Mouse (Mus musculus): ENCODE results near the gene Itgb5. TPM values are rescaled to one million over a fixed set of nuclear protein-coding genes. Genes with fewer than 3 reads are reported as not detected.

Gene Itgb5
- polyA plus RNA-seq, 1 experiment from 2014 or later, result 142 TPM

GRCm38 (mm10) chr16:33844150-33844611 is 14.7 kb downstream of the Itgb5 start:
- no peak overlapping the region for H3K27ac ChIP-seq
- H3K36me3 ChIP-seq (ENCODE audit: inconsistent target), result peaks cover 8% of the 10 kb centered on the region; the same call in 1 of the 2 replicates
- 89% methylated on average over 4 of the region's 4 CpGs for WGBS (ENCODE audit: missing documents)
- H3K4me3 ChIP-seq (ENCODE audit: inconsistent target), result no peak overlapping the region
- peaks cover 51% of the 10 kb centered on the region for H3K79me2 ChIP-seq (ENCODE audit: inconsistent target)

DNA sequence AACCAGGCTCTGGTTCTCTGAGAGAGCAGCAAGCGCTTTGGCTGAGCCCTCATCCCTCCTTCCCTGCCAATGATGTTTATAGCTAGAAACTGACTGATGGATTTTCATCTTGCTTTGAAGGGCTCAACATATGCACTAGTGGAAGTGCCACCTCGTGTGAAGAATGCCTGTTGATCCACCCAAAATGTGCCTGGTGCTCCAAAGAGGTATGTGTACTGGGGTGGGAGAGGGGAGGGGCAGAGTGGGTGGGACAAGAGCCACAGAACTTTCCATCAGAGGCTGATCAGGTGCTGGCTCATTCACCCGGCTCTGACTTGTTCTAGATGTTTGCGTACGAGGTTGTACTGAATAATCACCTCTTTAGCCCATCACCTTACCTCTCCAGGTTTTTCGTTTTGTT is 15.4 kb downstream of the Itgb5 start:
- 95% methylated on average over 6 of the region's 6 CpGs for WGBS (ENCODE audit: missing documents)
- Histone ChIP-seq H3K79me2 (ENCODE audit: inconsistent target) (peaks cover 44% of the 10 kb centered on the region), H3K27ac (no peak overlapping the region), H3K4me3 (ENCODE audit: inconsistent target) (no peak overlapping the region), H3K36me3 (ENCODE audit: inconsistent target) (peaks cover 8% of the 10 kb centered on the region; the same call in 1 of the 2 replicates)

DNA sequence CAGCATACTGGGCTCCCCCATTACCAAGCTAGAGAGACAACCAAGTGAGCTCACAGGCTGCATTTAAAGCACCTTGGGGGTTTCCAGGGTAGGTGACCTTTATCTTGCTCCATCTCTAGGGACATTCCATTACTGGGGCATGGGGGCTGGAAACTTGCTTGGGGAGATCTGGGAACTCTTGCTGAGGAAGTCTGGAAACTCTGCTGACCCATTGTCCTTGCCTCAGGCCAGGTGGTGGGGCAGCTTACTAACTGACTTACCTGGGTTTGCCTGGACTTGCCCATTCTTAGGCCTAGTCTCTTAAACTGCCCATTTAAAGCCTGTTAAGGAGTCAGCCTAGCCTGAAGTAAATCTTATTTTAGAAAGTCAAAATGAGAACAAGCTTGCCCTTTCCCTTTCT is 23.8 kb downstream of the Itgb5 start:
- Histone ChIP-seq H3K27ac (no peak overlapping the region), H3K79me2 (ENCODE audit: inconsistent target) (peaks cover 31% of the 10 kb centered on the region; the same call in 1 of the 2 replicates), H3K4me3 (ENCODE audit: inconsistent target) (no peak overlapping the region), H3K36me3 (ENCODE audit: inconsistent target) (no peaks in the 10 kb centered on the region)

DNA sequence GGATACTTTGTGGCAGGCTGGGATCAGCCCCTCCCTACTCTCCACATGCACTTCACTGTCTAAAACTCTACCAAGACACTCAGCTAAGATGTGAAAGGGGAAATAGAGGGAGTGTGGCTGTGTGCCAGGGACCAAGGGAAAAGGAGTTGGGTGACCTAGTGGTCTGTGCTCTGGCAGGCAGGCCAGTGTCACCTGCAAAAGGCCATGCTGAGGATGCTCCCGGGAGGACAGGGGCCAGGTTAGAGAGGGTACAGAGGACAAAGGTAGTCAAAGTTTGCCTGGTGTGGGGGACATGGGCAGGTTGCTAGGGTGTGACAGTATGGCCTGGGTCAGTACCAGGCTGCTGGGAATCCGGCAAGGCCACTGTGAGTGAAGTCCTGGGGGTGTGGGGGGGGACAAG is 29.3 kb downstream of the Itgb5 start:
- peaks cover 85% of the 10 kb centered on the region; the same call in 1 of the 2 replicates for H3K79me2 ChIP-seq (ENCODE audit: inconsistent target)
- H3K4me3 ChIP-seq (ENCODE audit: inconsistent target), result no peak overlapping the region
- WGBS (ENCODE audit: missing documents), result 77% methylated on average over 2 of the region's 2 CpGs
- no peaks in the 10 kb centered on the region for H3K36me3 ChIP-seq (ENCODE audit: inconsistent target)
- H3K27ac ChIP-seq, result no peak overlapping the region

GRCm38 (mm10) chr16:33859380-33859779 is 29.9 kb downstream of the Itgb5 start:
- Histone ChIP-seq H3K36me3 (ENCODE audit: inconsistent target) (no peaks in the 10 kb centered on the region), H3K27ac (no peak overlapping the region), H3K79me2 (ENCODE audit: inconsistent target) (peaks cover 85% of the 10 kb centered on the region; the same call in 1 of the 2 replicates), H3K4me3 (ENCODE audit: inconsistent target) (no peak overlapping the region)
- WGBS (ENCODE audit: missing documents), result 67% methylated on average over 3 of the region's 5 CpGs

- WGBS (ENCODE audit: missing documents), result 49% methylated on average over 12 of the region's 14 CpGs
- H3K4me3 ChIP-seq (ENCODE audit: inconsistent target), result no peak overlapping the region
- peaks cover 85% of the 10 kb centered on the region; the same call in 1 of the 2 replicates for H3K79me2 ChIP-seq (ENCODE audit: inconsistent target)
- no peak overlapping the region for H3K27ac ChIP-seq
- H3K36me3 ChIP-seq (ENCODE audit: inconsistent target), result no peaks in the 10 kb centered on the region
These were observed 30.7 kb downstream of the Itgb5 start for GRCm38 (mm10) chr16:33859988-33860700.

DNA sequence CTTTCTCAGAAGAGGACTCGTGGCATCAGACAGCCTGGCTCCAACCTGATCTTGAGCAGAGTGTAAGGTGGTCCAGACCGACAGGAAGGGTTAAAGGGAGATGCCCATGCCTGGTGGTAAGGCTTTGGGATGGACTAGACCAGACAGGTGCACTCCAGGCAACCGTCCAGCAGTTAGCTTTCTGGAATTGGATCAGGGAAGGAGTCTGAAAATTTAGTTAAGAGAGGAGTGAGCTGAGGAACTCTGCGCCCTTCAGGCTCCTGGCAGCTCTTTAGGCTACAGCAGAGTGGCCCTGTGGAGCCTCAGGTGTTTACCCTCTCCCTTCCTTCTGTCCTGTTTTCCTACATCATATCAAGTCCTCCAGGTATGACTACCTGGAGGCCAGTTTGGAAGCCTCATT is 32.9 kb downstream of the Itgb5 start:
- Histone ChIP-seq H3K79me2 (ENCODE audit: inconsistent target) (peaks cover 85% of the 10 kb centered on the region; the same call in 1 of the 2 replicates), H3K4me3 (ENCODE audit: inconsistent target) (no peak overlapping the region), H3K27ac (no peak overlapping the region), H3K36me3 (ENCODE audit: inconsistent target) (no peaks in the 10 kb centered on the region; the same call in 1 of the 2 replicates)
- WGBS (ENCODE audit: missing documents), result 97% methylated on average over 4 of the region's 4 CpGs

DNA sequence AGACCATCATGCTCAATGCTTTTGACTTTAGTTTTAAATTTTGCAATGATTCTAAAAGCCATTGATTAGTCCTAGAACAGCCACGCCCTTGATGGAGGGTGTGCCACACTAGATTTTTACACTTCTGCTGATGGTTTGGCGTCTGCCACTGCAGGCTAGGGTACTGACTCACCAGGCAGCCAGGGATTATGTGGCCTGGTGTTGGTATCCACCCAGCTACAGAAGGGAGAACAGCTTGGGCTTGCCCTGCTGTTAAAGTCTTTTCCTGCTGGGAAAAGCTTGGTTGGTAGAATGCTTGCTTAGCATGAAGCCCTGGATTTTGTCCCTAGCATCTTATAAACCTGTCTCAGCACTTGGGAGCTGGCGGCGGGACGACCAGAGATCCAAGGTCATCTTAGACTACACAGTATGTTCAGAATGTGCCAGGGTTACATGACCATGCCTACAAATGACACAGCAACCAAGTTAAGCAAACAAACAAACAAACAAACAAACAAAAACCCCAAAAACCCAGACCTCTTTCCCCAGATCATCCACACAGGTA is 33.8 kb downstream of the Itgb5 start:
- Histone ChIP-seq H3K4me3 (ENCODE audit: inconsistent target) (no peak overlapping the region), H3K79me2 (ENCODE audit: inconsistent target) (peaks cover 82% of the 10 kb centered on the region; the same call in 1 of the 2 replicates), H3K36me3 (ENCODE audit: inconsistent target) (no peaks in the 10 kb centered on the region; the same call in 1 of the 2 replicates), H3K27ac (no peak overlapping the region)
- WGBS (ENCODE audit: missing documents), result 95% methylated on average over 5 of the region's 5 CpGs

DNA sequence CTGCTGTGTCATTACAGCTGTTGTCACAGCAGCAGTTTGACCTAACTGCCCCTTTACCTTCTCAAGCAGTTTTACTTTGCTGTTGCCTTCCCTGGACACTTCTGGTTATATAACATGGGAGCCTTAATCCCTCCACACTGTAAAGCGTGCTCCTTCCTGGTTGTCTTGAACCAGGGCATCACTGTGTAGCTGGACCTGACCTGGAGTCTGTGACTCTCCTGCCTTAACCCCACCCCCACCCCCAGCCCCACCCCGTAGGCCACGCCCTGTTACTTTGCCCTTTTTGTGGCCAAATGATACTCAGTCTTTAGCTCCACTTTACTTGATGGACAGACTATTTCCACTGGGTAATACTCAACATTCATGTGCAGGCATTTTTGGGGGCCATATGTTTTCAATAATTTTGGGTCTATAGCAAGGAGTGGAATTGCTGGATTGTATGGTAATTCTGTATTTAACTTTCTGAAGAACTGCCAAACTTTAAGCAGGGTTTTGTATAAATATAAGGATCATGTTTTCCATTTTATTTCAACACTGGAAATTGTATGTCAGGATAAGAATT is 40.8 kb downstream of the Itgb5 start:
- H3K36me3 ChIP-seq (ENCODE audit: inconsistent target), result peaks cover 5% of the 10 kb centered on the region; the same call in 1 of the 2 replicates
- WGBS (ENCODE audit: missing documents), result 85% methylated on average over 3 of the region's 3 CpGs
- peaks cover 64% of the 10 kb centered on the region; the same call in 1 of the 2 replicates for H3K79me2 ChIP-seq (ENCODE audit: inconsistent target)
- H3K4me3 ChIP-seq (ENCODE audit: inconsistent target), result no peak overlapping the region
- H3K27ac ChIP-seq, result no peak overlapping the region

DNA sequence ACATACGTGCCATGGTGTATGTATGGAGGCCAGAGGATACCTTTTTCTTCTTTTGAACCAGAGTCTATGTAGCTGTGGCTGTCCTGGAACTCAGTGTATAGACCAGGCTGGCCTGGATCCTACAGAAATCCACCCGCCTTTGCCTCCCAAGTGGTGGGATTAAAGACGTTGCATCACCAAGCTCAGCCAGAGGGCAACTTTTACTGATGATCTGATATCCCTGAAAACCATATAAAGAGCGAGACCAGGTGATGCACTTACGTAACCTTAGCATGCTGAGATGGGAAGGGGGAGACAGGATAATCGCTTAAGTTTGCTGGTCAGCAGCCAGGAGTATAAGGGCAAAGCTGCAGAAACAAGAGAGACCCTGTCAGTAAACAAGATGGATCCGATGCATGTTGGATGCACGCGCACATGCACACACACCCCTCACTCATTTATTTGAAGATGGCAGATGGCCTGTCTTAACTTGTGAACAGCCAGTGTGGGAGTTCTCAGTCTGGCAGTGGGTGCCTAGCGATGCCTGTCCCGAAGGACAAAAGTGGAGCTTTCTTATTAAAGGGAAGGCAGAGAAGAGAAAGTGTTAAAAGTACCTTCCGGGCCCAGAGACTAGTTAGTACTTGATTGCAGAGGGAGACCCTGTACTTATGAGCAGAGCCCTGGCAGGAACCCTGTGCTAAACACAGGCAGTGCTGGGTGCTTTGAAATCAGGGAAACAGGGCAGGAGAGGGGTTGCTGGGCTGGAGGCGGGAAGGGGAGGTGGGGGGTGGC is 41.7 kb downstream of the Itgb5 start:
- Histone ChIP-seq H3K4me3 (ENCODE audit: inconsistent target) (no peak overlapping the region), H3K27ac (no peak overlapping the region), H3K79me2 (ENCODE audit: inconsistent target) (peaks cover 56% of the 10 kb centered on the region; the same call in 1 of the 2 replicates), H3K36me3 (ENCODE audit: inconsistent target) (peaks cover 14% of the 10 kb centered on the region; the same call in 1 of the 2 replicates)
- WGBS (ENCODE audit: missing documents), result 95% methylated on average over 13 of the region's 13 CpGs

- no peak overlapping the region for H3K27ac ChIP-seq
- H3K79me2 ChIP-seq (ENCODE audit: inconsistent target), result peaks cover 48% of the 10 kb centered on the region; the same call in 1 of the 2 replicates
- WGBS (ENCODE audit: missing documents), result 92% methylated on average over 12 of the region's 14 CpGs
- peaks cover 17% of the 10 kb centered on the region; the same call in 1 of the 2 replicates for H3K36me3 ChIP-seq (ENCODE audit: inconsistent target)
- H3K4me3 ChIP-seq (ENCODE audit: inconsistent target), result no peak overlapping the region
These were observed 42.5 kb downstream of the Itgb5 start for GRCm38 (mm10) chr16:33871865-33872443.

DNA sequence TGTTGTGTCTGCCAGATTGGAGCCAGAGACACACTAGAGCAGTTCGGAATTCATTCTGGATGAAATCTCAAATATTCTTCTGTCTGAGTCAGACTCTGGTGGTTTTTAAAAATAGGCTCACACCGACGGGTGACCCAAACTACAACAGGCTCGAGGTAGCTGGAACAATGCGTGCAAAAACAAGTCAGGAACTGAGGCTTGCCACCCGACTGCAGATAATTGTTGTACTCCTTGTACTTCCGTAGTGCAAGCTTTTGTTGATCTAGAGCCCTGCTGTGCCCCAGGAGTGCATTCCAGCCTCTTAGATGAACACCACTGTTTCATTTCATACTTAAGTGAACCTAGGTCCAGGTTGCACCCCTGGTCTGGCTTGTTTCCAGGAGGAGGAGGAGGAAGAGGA is 43.8 kb downstream of the Itgb5 start:
- 88% methylated on average over 7 of the region's 7 CpGs for WGBS (ENCODE audit: missing documents)
- Histone ChIP-seq H3K79me2 (ENCODE audit: inconsistent target) (peaks cover 38% of the 10 kb centered on the region; the same call in 1 of the 2 replicates), H3K4me3 (ENCODE audit: inconsistent target) (no peak overlapping the region), H3K36me3 (ENCODE audit: inconsistent target) (peaks cover 17% of the 10 kb centered on the region; the same call in 1 of the 2 replicates), H3K27ac (no peak overlapping the region)

DNA sequence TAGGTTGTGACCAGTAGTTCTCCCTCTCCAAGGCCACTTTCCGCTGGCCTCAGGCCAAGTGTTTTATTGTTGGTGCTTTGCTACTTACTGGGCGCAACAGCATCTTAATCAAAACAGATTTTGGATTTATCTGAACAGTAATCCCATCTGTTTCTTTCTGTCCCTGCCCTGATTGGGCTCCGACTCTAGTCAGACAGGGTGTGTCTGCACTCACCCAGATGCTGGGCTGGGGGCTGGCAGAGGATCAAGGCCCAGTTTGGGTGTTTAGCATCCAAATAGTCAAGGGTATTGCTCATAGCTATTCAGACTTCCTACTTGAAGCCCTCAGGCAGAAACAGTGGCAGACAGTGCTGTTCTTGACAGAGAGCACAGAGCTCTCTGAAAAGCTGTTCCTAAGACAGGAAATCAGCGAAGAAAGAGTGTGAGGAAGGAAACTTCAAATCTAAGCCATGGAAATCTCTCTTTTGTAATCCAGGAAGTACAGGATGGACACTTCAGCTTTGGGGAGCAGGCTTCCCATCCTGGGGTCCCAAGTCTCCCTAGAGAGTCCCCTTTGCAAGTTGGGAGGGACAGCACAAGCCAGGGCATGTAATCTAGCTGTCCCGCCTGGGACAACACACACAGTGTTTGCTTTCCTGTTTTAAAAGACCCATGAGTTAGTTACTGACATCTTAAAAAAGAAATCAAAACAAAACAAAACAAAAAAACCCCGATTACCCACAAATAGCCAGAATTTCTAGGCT is 48.7 kb downstream of the Itgb5 start:
- Histone ChIP-seq H3K79me2 (ENCODE audit: inconsistent target) (peaks cover 32% of the 10 kb centered on the region; the same call in 1 of the 2 replicates), H3K36me3 (ENCODE audit: inconsistent target) (peaks cover 13% of the 10 kb centered on the region; the same call in 1 of the 2 replicates), H3K4me3 (ENCODE audit: inconsistent target) (no peak overlapping the region), H3K27ac (no peak overlapping the region)
- WGBS (ENCODE audit: missing documents), result 90% methylated on average over 6 of the region's 6 CpGs
